Mouse (Mus musculus) adrenal gland, adult (tissue): ENCODE results near the gene Ahcyl2.
A peak's percentile ranks its signal among the peaks of the same experiment; 100 is the strongest.

ENCODE experiments used
- DNase-seq, 2 experiments: peaks; one replicate each; pipeline ENCODE4 v3.0.0; 2022 to 2023; ENCODE audit warnings: low spot score in 1 of 2; ENCODE audit not compliant: inconsistent age in 2 of 2

The Ahcyl2 gene

DNA sequence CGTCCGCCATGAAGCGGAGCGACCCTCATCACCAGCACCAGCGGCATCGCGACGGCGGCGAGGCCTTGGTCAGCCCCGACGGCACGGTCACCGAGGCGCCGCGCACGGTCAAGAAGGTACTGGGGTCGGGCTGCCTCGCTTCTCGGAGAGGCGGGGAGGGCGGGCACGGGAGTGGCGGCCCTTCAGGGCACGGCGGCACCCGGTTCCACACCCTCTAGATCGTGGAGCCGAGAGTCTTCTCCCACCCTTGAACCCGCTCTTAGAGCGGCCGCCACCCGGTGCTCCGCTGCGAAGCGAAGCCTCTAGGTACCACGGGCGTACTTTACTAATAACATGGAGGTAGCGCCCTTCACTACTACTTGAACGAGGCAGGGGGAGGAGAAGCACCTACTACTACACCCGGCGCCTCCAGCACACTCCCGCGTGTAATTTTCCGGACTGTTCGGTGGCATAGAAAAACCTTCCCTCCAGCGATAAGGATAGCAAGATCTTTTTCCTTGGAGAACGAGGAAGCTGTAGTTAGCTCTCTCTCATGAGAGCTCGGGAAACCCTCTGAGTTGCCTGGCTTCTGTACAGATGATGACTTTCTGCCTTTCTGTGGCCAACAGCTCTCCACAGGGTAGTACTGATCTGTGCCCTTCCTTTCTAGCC, 1.1 kb downstream of the Ahcyl2 start:
- DNase-seq: peak in 1 of 2 experiments; percentile 91

GRCm38 (mm10) chr6:29770672-29771321, 3.0 kb downstream of the Ahcyl2 start:
- DNase-seq: peak in 1 of 2 experiments; percentile 62

DNA sequence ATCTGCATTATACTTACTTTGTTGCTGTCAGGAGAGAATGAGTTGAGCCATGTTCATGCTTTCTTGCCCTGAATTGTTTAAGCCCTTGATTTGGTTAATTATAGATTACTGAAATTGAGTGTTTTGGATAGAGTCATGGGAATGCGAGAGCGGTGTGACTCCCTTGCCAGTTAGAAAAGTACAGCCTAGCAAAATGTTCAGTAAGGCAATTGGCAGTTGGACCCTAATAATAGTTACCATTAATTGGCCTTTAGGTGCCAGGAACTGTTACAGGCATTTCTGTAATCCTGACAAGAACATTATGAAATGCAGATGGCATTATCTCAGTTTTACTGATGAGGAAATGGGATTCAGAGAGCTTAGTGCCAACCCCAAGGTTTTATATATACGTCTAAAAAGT, 4.4 kb downstream of the Ahcyl2 start:
- no peak for DNase-seq

DNA sequence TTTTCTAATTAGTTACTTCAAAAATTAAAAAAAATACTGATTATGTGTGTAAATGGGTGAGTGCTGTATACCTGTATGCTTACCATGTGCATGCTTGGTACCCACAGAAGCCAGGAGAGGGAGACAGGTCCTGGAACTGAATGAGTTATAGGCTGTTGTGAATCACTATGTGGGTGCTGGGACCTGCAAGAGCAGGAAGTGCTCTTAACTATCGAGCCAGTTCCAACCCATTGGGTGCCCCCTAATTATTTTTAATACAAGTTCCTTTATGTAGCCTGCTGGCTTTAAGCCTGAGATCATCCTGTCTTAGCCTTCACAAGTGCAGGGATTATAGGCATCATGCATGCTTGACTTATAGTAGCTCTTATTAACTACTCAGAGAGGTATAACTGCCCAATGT, 6.3 kb downstream of the Ahcyl2 start:
- no peak for DNase-seq

DNA sequence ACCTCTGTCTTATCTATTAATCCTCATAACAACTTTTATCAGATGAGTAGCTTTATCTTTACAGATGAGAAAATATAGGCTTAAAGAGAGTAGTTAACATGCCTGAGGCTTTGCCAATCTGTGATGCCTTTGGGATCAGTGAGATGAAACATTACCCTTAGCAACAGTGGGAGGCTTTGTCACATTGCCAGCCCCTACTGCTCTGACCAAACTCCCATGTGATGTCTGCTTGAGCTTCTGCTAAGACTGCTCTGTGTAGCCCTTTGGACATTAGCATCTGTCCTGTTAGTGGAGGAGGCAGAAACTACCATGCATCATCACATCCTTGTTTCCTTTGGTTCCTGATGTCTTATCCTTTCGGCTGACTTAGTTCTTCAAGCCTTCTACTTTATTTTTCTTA, 7.8 kb downstream of the Ahcyl2 start:
- peak; percentile 31 to 65 for DNase-seq

DNA sequence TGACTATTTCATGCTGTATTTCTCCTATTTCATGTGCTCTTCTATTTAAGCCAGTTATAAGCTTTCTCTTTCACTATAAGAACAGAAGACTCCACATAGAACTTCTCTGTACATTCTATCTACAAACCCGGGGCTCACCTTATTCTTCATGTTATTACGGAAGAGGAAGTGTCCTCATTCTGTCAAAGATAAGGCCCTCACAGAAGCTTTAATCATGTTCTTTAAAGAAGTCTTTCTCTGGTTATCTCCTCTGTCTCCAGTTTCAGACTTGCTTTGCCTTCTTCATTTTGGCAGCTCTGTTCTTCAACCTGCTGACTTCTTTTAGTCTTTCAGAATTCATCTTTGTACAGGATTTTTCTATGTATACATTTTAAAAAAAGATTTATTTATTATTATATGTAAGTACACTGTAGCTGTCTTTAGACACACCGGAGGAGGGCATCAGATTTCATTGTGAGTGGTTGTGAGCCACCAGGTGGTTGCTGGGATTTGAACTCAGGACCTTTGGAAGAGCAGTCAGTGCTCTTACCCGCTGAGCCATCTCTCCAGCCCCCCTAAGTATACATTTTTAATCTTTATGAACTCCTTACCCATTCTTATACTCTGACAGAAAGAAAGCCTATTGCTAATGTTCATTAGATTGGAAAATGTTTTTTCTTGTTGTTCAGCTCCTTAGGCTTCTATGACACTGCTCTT, 8.9 kb downstream of the Ahcyl2 start:
- DNase-seq: no peak

- DNase-seq: no peak
These were observed 9.4 kb downstream of the Ahcyl2 start for GRCm38 (mm10) chr6:29777238-29777555.

- DNase-seq: no peak
These were observed 12.3 kb downstream of the Ahcyl2 start for GRCm38 (mm10) chr6:29780082-29780481.

DNA sequence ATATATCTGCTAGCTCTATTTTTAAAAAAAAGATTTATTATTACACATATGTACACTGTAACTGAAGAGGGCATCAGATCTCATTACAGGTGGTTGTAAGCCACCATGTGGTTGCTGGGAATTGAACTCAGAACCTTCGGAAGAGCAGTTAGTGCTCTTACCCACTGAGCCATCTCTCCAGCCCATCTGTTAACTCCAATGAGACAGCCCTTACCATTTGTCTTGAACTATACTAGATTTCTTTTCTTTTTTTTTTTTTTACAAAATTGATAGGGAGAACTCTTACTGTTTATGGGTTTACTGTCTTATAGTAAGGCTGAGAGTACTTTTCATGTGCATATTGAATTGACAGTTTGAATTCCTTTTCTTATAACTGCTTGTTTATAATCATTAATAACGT, 12.8 kb downstream of the Ahcyl2 start:
- DNase-seq: no peak

- DNase-seq: no peak
These were observed 14.4 kb downstream of the Ahcyl2 start for GRCm38 (mm10) chr6:29782239-29782638.

DNA sequence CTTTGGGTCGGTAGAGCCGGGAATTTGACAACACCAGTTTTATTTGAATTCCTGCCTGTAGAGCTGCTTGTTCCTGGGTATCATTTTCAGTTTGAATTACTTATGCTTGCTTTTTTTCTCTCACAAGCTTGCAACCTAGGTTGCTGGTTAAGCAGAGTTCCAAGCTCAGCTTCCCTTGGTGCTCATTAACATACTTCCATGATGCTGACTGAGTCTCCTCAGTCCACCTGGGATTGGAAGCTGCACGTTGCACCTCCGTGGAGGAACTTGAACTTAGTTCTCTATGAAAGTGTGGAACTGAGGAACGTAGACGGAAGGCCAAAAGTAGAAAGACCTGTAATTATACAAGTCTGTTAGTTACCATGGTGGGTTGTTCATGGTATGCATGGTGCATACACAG, 16.1 kb downstream of the Ahcyl2 start:
- DNase-seq: no peak

- no peak for DNase-seq
These were observed 16.7 kb downstream of the Ahcyl2 start for GRCm38 (mm10) chr6:29784413-29785021.

GRCm38 (mm10) chr6:29785759-29786158, 17.9 kb downstream of the Ahcyl2 start:
- DNase-seq: no peak

- DNase-seq: no peak
These were observed 21.1 kb downstream of the Ahcyl2 start for GRCm38 (mm10) chr6:29788779-29789350.

GRCm38 (mm10) chr6:29790014-29790698, 22.3 kb downstream of the Ahcyl2 start:
- no peak for DNase-seq

DNA sequence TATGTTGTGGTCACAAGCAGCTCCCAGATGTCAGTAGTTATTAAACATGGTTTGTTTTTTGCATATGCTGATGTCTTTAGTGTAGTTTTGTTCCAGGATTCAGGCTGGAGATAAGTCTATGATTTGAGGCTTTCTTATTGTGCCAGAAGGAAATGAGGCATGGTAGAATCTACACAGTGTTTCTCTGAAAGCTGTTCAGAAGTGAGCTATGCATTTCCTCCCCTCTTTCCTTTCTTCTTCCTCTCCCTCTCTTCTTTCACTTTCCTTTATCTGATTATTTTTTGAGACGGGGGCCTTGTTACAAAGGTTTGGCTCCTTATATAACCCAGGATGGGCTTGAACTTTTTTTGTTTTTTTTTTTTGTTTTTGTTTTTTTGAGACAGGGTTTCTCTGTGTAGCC, 25.7 kb downstream of the Ahcyl2 start:
- DNase-seq: no peak

DNA sequence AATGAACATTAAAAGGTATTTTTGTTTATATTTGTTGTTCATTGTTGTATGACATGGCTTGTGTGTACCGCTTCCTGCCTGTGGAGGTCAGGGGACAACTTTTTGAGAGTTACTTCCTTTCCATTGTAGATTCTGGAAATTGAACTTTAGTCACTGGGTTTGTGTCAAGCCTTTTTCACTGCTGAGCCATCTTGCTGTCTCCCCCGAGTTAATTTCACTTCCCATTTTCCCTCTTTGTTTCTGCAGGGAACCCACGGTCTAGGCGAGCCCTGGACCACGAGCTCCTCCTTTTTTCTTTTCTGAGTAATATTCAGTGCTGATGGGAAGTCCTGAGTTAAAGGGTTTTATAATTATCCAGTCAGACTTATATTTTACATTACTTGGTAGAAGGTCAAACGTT, 26.8 kb downstream of the Ahcyl2 start:
- DNase-seq: peak in 1 of 2 experiments; percentile 33

DNA sequence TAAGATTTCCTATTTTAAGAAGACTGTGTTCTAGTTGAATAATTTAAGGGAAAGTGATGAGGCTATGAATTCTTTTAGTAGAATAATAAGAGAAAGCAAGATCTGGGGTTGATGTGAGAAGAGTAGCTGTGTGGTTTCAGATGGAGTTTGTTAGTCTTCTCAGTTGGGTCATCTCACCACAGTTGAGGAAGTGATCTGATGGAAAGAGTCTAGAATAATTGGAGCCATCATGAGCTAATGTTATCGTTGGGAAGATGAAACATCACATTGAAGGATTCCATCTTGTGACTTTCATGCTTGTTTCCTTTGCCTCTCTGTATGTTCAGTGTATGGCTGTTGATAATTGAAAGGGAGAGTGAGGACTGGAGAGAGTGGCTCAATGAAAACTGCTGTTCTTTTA, 35.2 kb downstream of the Ahcyl2 start:
- no peak for DNase-seq

DNA sequence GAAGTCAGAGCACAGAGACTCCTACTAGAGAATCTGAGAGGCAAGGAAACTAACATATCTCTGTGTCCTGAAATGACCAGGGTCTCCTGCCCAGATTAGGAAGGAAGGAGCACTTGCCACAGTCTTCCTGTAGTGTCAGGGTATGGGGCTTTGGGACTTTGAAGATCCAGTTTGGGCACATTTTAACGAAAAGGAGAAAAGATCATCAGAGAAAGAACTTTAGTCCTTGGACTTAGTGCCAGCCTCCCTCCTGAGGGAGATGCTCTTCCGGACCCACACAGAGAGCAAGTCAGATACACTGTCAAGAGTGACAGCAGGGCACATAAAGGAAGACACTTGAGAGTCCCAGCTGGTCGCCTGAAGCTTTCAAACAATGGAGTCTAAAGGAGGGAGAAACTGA, 36.2 kb downstream of the Ahcyl2 start:
- DNase-seq: peak in 1 of 2 experiments; percentile 34

GRCm38 (mm10) chr6:29805381-29805780, 37.6 kb downstream of the Ahcyl2 start:
- no peak for DNase-seq

DNA sequence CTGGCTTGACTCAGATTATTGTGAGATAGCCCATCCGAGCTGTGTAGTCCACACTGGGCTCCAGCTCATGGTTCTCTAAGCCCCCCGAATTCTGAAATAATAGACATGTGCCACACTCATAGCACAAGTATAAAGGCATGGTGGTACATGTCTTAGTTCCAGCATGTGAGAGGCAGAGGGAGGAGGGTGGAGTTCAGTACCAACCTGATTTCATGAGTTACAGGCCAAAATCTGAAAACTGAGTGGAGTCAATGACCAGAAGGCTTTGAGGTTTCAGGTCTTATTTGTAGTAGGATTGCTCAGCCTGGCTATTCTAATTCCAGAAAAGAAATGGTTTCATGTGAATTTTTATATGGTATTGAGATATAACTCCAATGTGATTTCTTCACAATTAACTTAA, 44.3 kb downstream of the Ahcyl2 start:
- DNase-seq: no peak
